Mouse (Mus musculus) hindbrain, embryonic 12.5 days (tissue): ENCODE results near the gene Gm26602. TPM values are rescaled to one million over a fixed set of nuclear protein-coding genes. Genes with fewer than 3 reads are reported as not detected.
"Not testable (repeated sequence)": the region's sequence is repeated elsewhere in the genome, so short reads cannot be mapped to it uniquely, and the experiment has no call there.

ENCODE experiments used
- ATAC-seq: fragments of 200-750 bp; cut with Nextera tagmentation; 2 replicates; pipeline ENCODE4 v1.8.0; 2017; ENCODE audit warnings: moderate TSS enrichment; ENCODE audit not compliant: low FRiP score
- H3K27ac ChIP-seq: fragments of 300-500 bp; sonication (generic); 2 replicates; pipeline ENCODE4 v1.5.1; 2016; ENCODE audit warnings: mild to moderate bottlenecking
- H3K27me3 ChIP-seq: fragments of 300-500 bp; sonication (generic); 2 replicates; pipeline ENCODE4 v1.6.1; 2016; ENCODE audit warnings: mild to moderate bottlenecking
- H3K36me3 ChIP-seq: fragments of 300-500 bp; sonication (generic); 2 replicates; pipeline ENCODE4 v1.6.1; 2016; ENCODE audit warnings: mild to moderate bottlenecking
- H3K4me1 ChIP-seq: fragments of 300-500 bp; sonication (generic); 2 replicates; pipeline ENCODE4 v1.6.1; 2016
- H3K4me2 ChIP-seq: fragments of 300-500 bp; sonication (generic); replicated peaks from 2 replicates; pipeline ENCODE4 v1.6.1; 2016; ENCODE audit warnings: mild to moderate bottlenecking
- H3K4me3 ChIP-seq: fragments of 300-500 bp; sonication (generic); 2 replicates; pipeline ENCODE4 v1.5.1; 2016; ENCODE audit warnings: mild to moderate bottlenecking
- H3K9ac ChIP-seq: fragments of 300-500 bp; sonication (generic); 2 replicates; pipeline ENCODE4 v1.6.1; 2016; ENCODE audit warnings: mild to moderate bottlenecking, moderate library complexity
- H3K9me3 ChIP-seq: fragments of 300-500 bp; sonication (generic); replicated peaks from 2 replicates; pipeline ENCODE4 v1.6.1; 2016; ENCODE audit warnings: mild to moderate bottlenecking
- WGBS: fragments of 180-500 bp; shearing (Covaris S2); methylation state at CpG from one replicate; pipeline ENCODE4 v1.1.7; 2016; 5-methylcytosine and 5-hydroxymethylcytosine counted together
- polyA plus RNA-seq: library from polyadenylated mRNA; unstranded; fragments of >200 nt; fragmentation: Nextera tagmentation; extraction: Ambion mirVana; gene quantifications from 2 replicates; pipeline ENCODE4 v1.2.1, GENCODE M21; 2016

Gene Gm26602
- polyA plus RNA-seq, 1 experiment from 2014 or later = 25.5 TPM

DNA sequence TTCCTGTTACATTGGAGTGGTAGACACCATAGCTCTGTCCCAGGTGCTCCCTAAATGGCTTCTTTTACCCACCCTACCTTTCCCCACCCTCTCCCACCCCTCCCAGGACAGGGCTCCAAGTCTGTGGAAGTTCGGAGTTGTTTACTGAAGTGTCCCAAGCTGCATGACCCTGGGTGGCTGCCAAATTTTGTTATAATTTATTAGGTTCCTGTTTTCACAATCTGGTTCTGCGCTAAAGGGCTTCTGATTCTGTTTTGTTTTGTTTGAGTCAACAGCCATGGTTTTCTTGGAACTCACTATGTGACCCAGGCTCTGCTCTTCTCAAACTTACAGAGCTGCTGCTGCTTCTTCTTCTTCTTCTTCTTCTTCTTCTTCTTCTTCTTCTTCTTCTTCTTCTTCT lies 21.3 kb upstream of the Gm26602 start:
- Histone ChIP-seq H3K27me3 (0 out of 2 replicates have a peak, but pooled peaks cover 4% of the 10 kb centered on the region), H3K9ac (no peak overlapping the region), H3K4me3 (no peak overlapping the region), H3K4me1 (no peaks in the 10 kb centered on the region), H3K9me3 (no peaks in the 10 kb centered on the region), H3K36me3 (peaks cover 7% of the 10 kb centered on the region; the same call in 1 of the 2 replicates), H3K4me2 (no peak overlapping the region), H3K27ac (no peak overlapping the region)
- 89% methylated on average over 2 of the region's 2 CpGs for WGBS
- no peak for ATAC-seq

DNA sequence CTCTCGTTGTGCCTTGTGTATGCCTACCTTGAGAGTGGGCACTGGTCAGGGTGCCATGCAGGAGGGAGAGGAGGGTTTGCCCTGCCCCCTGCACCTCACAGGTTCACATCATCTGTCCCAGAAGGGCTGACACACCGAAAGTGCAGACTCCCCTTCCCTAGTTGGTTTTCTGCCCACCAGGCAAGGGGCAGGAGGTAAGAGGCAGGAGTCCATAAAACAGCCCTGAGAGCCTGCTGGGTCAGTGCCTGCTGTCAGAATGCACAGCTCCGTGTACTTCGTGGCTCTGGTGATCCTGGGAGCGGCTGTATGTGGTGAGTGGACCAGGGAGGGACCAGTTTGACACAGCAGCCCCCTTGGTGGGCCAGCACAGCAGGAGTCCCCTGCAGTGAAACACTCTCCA lies 20.0 kb upstream of the Gm26602 start, which contains the start of gene Cfd:
Cfd (plus strand) TSS at position 184 of the 400 bp plus-strand sequence.
- 0 out of 2 replicates have a peak, but pooled peaks cover 4% of the 10 kb centered on the region for H3K27me3 ChIP-seq
- H3K9me3 ChIP-seq = no peaks in the 10 kb centered on the region
- no peak within 1 kb of the TSS for H3K27ac ChIP-seq
- no peaks in the 10 kb centered on the region for H3K4me1 ChIP-seq
- WGBS = 43% methylated on average over 5 of the region's 5 CpGs
- no peak within 1 kb of the TSS for H3K9ac ChIP-seq
- H3K36me3 ChIP-seq = peaks cover 17% of the 10 kb centered on the region
- H3K4me3 ChIP-seq = no peak within 1 kb of the TSS
- no peak within 1 kb of the TSS for H3K4me2 ChIP-seq
- ATAC-seq = no peak

DNA sequence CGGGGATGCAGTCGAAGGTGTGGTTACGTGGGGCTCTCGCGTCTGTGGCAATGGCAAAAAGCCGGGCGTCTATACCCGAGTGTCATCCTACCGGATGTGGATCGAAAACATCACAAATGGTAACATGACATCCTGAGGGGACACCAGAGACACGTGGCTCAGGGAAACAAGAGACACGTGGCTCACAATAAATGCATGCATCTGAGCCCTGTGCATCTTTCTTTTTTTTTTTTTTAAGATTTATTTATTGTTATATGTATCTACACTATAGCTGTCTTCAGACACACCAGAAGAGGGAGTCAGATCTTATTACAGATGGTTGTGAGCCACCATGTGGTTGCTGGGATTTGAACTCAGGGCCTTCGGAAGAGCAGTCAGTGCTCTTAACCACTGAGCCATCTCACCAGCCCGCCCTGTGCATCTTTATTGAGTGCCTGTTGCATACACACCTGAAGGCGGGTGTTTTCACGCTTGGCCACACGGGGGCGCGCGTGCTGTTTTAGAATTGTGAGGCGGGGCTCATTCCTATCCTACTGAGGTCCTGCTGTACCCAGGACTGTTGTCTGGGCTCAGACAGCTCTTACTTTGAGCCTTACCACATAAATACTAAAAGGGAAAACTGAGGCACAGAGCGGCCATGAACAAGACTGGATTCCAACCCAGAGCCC lies 18.1 kb upstream of the Gm26602 start:
- H3K4me2 ChIP-seq, H3K27ac ChIP-seq, H3K9ac ChIP-seq, H3K4me3 ChIP-seq, H3K9me3 ChIP-seq, H3K4me1 ChIP-seq, H3K27me3 ChIP-seq: not testable (repeated sequence)
- H3K36me3 ChIP-seq = peaks cover 35% of the 10 kb centered on the region
- 45% methylated on average over 22 of the region's 22 CpGs for WGBS
- ATAC-seq = peak; percentile 32; the same call in 1 of the 2 replicates

DNA sequence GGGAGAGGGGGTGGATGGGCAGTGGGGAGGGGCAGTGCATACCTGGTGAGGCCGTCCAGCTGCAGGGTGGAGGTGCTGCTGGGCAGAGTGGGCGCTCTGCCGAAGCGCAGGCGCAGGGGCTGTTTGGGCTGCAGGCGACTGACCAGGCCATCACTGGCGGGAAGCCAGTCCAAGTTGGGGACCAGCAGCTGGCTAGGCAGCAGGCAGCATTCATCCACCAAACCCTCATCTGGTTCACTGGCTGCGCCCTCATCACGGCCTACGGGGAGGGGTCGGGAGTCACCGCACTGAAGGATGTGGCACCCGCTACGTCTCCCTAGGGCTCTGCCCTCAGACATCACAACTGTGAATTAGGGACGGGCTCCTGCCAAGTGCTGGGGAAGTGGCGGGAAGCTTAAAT lies 14.3 kb upstream of the Gm26602 start:
- H3K4me3 ChIP-seq = no peak overlapping the region
- H3K4me1 ChIP-seq = peaks cover 7% of the 10 kb centered on the region
- ATAC-seq = no peak
- 85% methylated on average over 16 of the region's 16 CpGs for WGBS
- H3K27me3 ChIP-seq = peaks cover 22% of the 10 kb centered on the region
- H3K9me3 ChIP-seq = no peaks in the 10 kb centered on the region
- no peak overlapping the region for H3K4me2 ChIP-seq
- no peak overlapping the region for H3K9ac ChIP-seq
- H3K36me3 ChIP-seq = peaks cover 59% of the 10 kb centered on the region
- H3K27ac ChIP-seq = no peak overlapping the region

DNA sequence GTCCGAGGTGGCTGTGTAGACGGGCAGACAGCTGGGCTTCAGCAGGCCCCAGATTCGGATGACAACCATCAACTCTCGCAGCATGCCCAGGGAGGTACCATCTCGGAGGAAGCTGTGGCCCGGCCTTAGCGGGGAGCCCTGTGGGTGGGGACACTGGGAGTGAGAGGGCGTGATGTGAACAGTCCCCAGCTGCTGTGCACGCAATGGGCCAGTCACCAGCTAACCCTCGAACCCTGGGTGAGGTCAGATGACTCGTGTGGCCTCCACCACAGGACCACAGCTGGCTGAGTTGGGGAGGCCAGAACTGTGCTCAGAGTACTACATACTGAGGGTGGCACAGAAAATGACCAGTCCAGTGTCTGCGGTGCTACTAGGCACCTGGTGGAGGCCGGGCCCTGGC lies 13.8 kb upstream of the Gm26602 start:
- peaks cover 10% of the 10 kb centered on the region for H3K4me1 ChIP-seq
- no peak overlapping the region for H3K27ac ChIP-seq
- H3K27me3 ChIP-seq = peaks cover 22% of the 10 kb centered on the region
- no peak overlapping the region for H3K9ac ChIP-seq
- H3K4me2 ChIP-seq = no peak overlapping the region
- no peak for ATAC-seq
- H3K4me3 ChIP-seq = no peak overlapping the region
- no peaks in the 10 kb centered on the region for H3K9me3 ChIP-seq
- H3K36me3 ChIP-seq = peaks cover 59% of the 10 kb centered on the region
- WGBS = 85% methylated on average over 13 of the region's 13 CpGs

DNA sequence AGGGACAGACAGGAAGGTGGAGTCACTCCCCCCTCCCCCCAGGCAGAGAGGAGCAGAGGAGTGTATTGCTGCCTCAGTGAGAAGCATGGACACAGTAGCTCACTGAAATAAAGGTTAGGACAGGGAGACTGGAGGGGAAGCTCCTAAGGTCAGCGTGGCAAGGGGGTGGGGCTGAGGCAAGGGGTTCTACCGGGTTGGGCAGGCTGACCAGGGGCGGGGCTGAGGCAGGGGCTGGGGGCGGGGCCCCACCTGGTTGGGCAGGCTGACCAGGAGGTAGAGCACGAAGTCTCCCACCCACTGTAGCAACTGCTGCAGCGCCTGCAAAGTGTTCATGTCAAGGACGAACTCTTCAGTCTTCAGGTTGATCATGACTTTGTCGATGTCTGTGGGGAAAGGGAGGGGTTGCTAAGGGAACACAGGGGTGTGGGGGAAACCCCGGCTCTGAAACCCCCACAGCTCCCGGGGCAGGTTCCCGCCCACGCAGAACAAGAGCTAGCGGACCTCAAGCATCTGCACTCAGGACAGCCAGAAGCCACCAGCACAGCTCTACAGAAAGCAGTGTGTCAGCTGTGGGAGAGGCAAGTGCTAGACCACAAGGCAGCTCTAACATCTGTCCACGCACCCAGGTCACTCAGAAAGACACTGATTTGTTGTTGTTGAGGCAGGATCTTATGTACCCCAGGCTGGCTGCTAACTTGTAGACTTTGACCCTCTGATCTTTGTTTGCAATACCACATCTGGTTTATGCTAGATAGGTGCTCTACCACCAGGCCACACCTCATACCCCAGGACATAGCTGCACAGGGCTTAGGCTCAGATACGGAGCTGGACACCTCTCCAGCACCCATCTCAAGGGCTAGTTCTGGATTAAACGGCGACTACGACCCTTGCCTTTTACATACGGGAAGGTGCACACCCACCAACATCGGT lies 13.1 kb upstream of the Gm26602 start:
- WGBS = 51% methylated on average over 20 of the region's 20 CpGs
- Histone ChIP-seq H3K9me3 (no peaks in the 10 kb centered on the region), H3K9ac (no peak overlapping the region), H3K4me3 (no peak overlapping the region), H3K4me1 (peaks cover 10% of the 10 kb centered on the region), H3K4me2 (no peak overlapping the region), H3K36me3 (peaks cover 65% of the 10 kb centered on the region), H3K27ac (no peak overlapping the region), H3K27me3 (peaks cover 27% of the 10 kb centered on the region)
- no peak for ATAC-seq

DNA sequence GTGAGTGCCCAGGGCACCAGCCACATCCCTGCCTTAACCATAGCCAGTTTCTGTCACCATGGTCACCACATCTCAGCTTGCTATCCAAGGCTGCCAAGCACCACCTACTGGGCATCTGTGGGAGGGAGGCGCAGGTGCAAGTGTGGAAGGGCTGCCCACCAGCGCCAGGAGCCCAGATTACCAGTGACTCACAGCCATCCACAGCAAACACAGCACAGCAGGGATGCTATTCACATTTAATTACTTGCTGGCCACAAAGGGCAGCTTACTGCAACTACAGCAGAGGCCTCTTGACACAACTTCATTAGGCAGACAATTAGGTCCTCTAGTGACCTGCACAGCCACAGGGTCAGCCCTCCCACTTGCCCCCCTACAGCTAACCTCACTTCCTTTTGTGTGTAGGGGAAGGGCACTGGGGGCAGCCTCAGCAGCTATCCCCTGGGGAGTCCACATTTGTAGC lies 9.7 kb upstream of the Gm26602 start:
- H3K27ac ChIP-seq = peak overlapping the region; percentile 36; the same call in 1 of the 2 replicates
- 24% methylated on average over 2 of the region's 2 CpGs for WGBS
- peak; percentile 65 for ATAC-seq
- H3K27me3 ChIP-seq = peaks cover 34% of the 10 kb centered on the region
- H3K4me1 ChIP-seq = peaks cover 10% of the 10 kb centered on the region
- H3K9me3 ChIP-seq = no peaks in the 10 kb centered on the region
- no peak overlapping the region for H3K4me2 ChIP-seq
- H3K36me3 ChIP-seq = peaks cover 73% of the 10 kb centered on the region
- no peak overlapping the region for H3K9ac ChIP-seq
- no peak overlapping the region for H3K4me3 ChIP-seq

DNA sequence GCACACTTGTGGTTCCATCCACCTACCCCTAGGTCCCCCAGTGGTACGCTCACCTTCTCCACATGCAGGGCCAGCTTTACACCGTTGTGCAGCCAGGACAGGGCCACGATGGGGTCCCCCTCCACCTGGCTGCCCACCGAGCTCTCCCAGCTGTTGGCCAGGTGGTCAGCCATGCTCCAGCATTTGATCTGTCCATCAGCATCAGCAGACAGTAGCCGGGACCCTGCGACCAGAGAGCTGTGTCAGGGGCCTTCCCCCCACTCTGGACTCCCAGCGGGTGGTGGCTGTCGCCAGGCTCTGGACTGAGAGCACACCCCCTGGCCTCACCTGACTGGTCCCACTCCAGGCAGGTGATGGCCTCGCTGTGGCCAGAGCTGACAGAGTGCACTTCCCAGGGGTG lies 3.9 kb upstream of the Gm26602 start:
- no peak for ATAC-seq
- Histone ChIP-seq H3K4me1 (peaks cover 11% of the 10 kb centered on the region), H3K9me3 (no peaks in the 10 kb centered on the region), H3K36me3 (peaks cover 59% of the 10 kb centered on the region), H3K9ac (no peak overlapping the region), H3K27ac (no peak overlapping the region), H3K27me3 (peaks cover 11% of the 10 kb centered on the region), H3K4me3 (no peak overlapping the region), H3K4me2 (no peak overlapping the region)
- 87% methylated on average over 9 of the region's 9 CpGs for WGBS

DNA sequence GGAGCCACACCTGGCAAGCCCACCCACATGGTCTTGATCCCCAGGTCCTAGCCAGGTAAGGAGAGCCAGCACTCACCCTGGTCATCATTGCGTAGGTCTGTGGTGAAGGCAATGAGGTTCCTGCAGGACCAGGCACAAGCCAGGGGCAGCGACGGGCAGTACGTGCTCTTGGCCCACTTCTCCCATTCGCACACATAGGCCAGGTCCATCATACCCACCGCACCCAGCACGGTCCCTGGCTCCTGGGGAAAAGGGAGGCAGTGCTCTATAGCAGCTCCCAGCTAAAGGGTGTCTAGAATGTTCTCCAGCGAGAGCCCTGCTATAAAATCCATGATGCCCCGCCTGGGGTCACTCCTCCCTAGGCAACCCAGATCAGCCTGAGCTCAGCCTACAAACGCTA lies 3.2 kb upstream of the Gm26602 start:
- WGBS = 94% methylated on average over 10 of the region's 10 CpGs
- Histone ChIP-seq H3K4me1 (peaks cover 11% of the 10 kb centered on the region), H3K4me2 (0 out of 2 replicates have a peak overlapping the region, but pooled peaks have one; percentile 46), H3K27me3 (peaks cover 9% of the 10 kb centered on the region), H3K4me3 (peak overlapping the region; percentile 55; the same call in 1 of the 2 replicates), H3K27ac (no peak overlapping the region), H3K36me3 (peaks cover 62% of the 10 kb centered on the region), H3K9ac (0 out of 2 replicates have a peak overlapping the region, but pooled peaks have one; percentile 32), H3K9me3 (no peaks in the 10 kb centered on the region)
- ATAC-seq = no peak

DNA sequence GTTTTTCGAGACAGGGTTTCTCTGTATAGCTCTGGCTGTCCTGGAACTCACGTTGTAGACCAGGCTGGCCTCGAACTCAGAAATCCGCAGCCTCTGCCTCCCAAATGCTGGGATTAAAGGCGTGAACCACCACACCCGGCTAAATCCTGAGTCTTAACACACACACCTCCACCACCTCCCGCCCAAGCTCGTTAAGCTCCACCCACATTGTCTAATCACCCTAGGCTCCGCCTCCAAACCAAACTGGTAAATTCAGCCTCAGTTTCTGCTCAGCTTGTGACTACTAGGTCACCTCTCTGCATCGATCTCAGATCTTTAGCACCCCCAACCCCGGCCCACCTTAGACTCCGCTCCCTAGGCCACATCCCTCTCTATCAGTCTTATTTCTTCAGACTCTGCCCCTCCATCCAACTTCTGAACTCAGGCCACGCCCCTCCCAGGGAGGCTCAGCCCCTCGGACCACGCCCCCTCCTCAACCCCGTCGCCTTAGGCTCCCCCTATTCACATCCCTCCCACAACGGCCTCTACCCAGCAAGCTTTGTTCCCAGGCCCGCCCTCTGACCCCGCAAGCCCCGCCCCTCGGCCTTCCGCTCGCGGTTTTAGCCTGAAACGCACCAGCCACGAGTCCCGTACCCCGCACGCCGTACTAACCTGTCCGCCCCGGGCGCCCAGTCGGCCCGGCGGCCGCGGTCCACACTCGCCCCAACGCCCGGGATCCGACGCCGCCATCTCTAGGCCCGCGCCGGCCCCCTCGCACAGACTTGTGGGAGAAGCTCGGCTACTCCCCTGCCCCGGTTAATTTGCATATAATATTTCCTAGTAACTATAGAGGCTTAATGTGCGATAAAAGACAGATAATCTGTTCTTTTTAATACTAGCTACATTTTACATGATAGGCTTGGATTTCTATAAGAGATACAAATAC lies 2.2 kb upstream of the Gm26602 start, which contains the start of gene Med16:
Med16 (minus strand) TSS at position 757 of the 925 bp plus-strand sequence.
- peak; percentile 92 for ATAC-seq
- H3K27me3 ChIP-seq = no peaks in the 10 kb centered on the region
- peak within 1 kb of the TSS; percentile 55 for H3K4me3 ChIP-seq
- peaks cover 59% of the 10 kb centered on the region for H3K36me3 ChIP-seq
- no peaks in the 10 kb centered on the region for H3K9me3 ChIP-seq
- peak within 1 kb of the TSS; percentile 96 for H3K27ac ChIP-seq
- peaks cover 11% of the 10 kb centered on the region for H3K4me1 ChIP-seq
- WGBS = 1% methylated on average over 52 of the region's 52 CpGs
- peak within 1 kb of the TSS; percentile 78 for H3K9ac ChIP-seq
- H3K4me2 ChIP-seq = peak within 1 kb of the TSS; percentile 46

DNA sequence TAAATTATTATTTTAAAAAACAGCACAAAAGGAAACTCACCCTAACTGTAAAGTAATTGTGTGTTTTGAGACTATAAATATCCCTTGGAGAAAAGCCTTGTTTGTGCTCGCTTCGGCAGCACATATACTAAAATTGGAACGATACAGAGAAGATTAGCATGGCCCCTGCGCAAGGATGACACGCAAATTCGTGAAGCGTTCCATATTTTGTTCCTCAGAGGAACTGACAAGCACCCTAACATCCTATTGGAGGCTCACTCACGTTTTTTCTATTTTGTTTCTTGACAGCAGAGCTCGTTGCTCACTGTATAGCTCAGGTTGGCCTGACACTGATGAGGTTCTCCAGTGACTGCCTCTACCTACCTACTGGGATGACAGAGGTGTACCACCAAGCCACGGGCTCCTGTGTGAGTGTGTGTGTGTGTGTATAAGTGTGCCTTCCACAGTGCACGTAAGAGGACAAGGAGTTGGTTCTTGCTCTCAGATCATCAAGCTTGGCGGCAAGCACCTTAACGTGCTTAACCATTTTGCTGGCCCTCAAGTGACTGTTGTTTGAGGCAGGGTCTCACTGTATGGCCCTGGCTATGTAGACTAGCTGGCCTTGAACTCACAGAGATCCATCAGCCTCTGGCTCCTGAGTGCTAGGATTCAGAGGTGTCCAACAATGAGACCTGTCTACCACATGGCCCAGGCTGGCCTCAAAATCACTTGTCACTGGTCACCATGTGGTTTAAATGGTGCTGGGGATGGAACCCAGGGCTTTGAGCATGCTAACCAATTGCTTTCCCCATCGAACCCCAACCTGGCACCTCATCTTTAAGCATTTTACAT lies 1.3 kb upstream of the Gm26602 start:
- Histone ChIP-seq H3K27ac (peak overlapping the region; percentile 96), H3K4me3 (peak overlapping the region; percentile 55; the same call in 1 of the 2 replicates), H3K9me3 (no peaks in the 10 kb centered on the region), H3K9ac (peak overlapping the region; percentile 27), H3K4me1 (peaks cover 13% of the 10 kb centered on the region), H3K36me3 (peaks cover 53% of the 10 kb centered on the region), H3K4me2 (peak overlapping the region; percentile 46), H3K27me3 (no peaks in the 10 kb centered on the region)
- WGBS = 24% methylated on average over 14 of the region's 14 CpGs
- ATAC-seq = peak; percentile 54
